Mouse (Mus musculus) cerebral cortex, adult 2 months (tissue): ENCODE data around the gene Cpa2.

Source experiments
- WGBS: fragments of 180-500 bp; shearing (Covaris S2); methylation state at CpG from one replicate; pipeline ENCODE4 v1.1.7; 2018; 5-methylcytosine and 5-hydroxymethylcytosine counted together

Cpa2 gene

GRCm38 (mm10) chr6:30579961-30580840, 38.8 kb downstream of the Cpa2 start:
- 66% methylated on average over 17 of the region's 17 CpGs for WGBS

DNA sequence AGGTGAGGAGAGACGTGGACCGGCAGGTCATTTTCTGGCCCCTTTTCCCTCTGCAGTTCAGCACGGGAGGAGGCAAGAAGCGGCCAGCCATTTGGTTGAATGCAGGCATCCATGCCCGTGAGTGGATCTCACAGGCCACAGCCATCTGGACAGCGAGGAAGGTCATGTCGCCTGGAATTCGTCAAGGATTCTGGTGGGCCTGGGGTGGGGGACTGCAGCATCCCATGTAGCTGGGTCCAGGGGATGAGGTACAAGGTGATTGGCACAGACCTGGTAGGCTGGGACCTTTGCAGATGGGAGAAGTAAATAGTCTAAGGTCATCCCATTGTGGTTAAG, 39.4 kb downstream of the Cpa2 start:
- 79% methylated on average over 8 of the region's 8 CpGs for WGBS

GRCm38 (mm10) chr6:30586886-30587442, 45.6 kb downstream of the Cpa2 start:
- 82% methylated on average over 7 of the region's 7 CpGs for WGBS

DNA sequence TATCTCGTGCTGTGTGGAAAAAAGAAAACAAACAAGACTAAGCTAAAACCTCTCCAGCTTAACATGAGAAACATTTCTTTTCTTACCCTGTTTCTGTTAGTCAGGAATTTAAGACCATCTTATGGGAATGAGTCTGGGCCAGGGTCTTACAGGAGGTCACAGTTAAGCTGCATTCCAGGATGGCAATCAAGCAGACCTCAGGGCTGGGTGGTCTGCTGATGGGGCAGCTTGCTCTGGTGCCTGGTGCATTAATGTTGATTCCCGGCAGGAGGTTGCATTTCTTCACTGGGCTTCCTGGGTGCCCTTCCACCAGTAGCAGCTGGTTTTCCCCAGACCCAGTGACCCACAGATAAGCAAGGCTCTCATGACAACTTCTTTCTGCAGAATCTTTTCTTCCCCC, 48.4 kb downstream of the Cpa2 start:
- 79% methylated on average over 2 of the region's 2 CpGs for WGBS

DNA sequence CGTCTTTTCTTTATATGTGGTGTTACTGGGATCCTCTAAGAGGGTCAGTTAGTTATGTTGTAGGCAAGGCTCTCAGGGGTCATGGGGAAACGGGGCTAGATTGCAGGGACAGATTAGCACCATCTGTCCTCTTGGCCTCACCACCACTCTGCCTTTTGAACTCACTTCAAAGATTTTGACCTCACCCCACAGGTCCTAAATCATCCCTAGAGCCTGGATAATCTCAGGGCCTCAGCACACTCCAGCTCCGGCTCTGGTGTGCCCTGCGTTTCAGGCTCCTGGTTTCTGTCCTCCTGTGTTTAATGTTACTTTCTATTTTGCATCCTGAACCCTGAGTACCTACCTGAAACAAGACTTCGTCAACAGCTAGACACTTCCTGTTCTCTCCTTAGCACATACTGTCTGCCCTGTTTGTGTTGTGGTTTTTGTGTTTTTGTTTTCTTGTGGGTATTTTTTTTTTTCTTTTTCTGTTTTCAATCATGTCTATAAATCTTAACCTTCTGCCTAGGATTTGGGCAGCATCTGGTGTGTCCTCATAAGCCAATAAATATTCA, 50.5 kb downstream of the Cpa2 start:
- WGBS: 89% methylated on average over 5 of the region's 5 CpGs

GRCm38 (mm10) chr6:30592417-30592974, 51.1 kb downstream of the Cpa2 start:
- 77% methylated on average over 10 of the region's 10 CpGs for WGBS

GRCm38 (mm10) chr6:30594364-30594763, 53.0 kb downstream of the Cpa2 start:
- 87% methylated on average over 7 of the region's 7 CpGs for WGBS

- WGBS: 81% methylated on average over 8 of the region's 8 CpGs
These were observed 55.0 kb downstream of the Cpa2 start for GRCm38 (mm10) chr6:30596230-30596898.

- 86% methylated on average over 3 of the region's 3 CpGs for WGBS
These were observed 58.7 kb downstream of the Cpa2 start for GRCm38 (mm10) chr6:30600033-30600432.

DNA sequence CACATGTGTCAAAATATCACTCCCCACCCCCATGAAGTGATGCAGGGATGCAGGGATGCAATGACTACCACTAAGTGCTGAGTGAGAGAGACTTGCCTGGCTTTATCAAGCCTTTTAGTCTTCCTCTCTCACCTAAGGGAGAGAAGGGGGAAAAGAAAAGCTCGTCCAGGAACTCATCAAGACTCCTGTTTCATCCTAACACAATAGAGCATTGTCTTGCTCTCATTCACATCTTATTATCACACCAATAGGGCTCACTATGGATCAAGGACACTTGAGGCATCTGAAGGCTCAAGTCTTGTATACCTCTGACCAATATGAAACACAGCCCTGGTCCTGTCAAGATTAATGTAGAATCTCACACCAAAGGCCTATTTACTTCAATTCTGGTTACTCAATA, 59.6 kb downstream of the Cpa2 start:
- 88% methylated on average over 1 of the region's 1 CpGs for WGBS

GRCm38 (mm10) chr6:30604342-30604867, 63.0 kb downstream of the Cpa2 start:
- 91% methylated on average over 7 of the region's 7 CpGs for WGBS

DNA sequence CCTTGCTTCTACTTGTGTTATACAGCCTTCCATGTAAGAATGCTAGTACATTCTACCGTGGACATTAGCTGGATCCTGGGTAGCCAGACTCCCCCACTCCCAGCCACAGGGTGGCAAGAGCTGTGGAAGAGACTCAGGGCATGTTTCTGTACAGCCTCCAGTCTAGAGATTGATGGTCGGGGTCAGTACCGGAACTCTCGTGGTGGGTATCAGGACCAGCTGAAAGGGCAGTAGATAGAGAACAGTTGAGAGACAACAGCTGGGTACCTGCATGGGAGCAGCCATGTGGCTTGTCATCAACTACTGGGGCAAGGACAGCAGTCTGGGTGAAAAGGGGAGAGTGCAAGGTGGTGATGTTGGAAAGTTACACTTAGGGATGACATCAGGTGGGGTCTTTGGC, 63.7 kb downstream of the Cpa2 start:
- 95% methylated on average over 4 of the region's 4 CpGs for WGBS

DNA sequence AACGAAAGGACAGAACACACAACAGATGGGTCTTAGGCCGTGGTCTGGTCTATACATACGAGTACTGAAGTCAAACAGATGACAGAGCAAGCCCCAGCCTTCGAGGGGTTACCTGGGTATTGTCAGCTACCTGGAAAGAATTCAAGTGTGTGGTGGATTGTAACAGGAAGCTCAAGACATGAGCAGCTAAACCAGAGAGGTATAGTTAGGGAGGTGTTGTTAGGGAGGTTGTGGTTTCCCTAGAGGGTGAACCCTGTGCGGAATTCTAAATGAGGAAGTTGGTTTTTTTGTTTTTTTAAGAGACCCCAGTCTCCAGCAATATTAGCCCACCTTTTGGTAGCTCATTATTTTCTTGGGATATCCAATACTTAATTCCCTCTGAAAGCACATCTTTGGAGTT, 64.3 kb downstream of the Cpa2 start:
- WGBS: 87% methylated on average over 5 of the region's 5 CpGs

DNA sequence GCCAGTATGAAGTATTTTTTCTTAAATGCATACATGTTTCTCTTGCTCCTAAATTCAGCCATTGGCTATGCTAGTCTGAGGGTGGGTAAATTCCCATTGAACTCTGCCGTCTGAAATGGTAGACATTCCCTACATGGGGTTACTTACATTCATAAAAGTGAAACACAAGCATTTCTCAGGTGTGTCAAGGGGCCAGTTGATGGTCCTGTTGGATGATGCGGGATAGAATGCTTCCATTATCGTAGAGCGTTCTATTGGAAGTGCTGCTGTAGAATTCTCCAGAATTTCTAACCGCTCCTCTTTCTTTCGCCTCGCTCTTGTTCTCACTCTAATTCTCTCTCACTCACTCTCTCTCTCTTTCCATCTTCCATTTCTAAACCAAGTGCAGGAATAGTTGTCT, 69.3 kb downstream of the Cpa2 start, which contains the start of gene Cpa5:
Gene Cpa5, plus strand, starts transcription at position 301 of the 400 bp plus-strand sequence.
- 97% methylated on average over 7 of the region's 7 CpGs for WGBS

GRCm38 (mm10) chr6:30611212-30611611, 69.8 kb downstream of the Cpa2 start:
- WGBS: 85% methylated on average over 5 of the region's 5 CpGs
